Mouse (Mus musculus): ENCODE data around the gene Ccdc30.

DNA sequence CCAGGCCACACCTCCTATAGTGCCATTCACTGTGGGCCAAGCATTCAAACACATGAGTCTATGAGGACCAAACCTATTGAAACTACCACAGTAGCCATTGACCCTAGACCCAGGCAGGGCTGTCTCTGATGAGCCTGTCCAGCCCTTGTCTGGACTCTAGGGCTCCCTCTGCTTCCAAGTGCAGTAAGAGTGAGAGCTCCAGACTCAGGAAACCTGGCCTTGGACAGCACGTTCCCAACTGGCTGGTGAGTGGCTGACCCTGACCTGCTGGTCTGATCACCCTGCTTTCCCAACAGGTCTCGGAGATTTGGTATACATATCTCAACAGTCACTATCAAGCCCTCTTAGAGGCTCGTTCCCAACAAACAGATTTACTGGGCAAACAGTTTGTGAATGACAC lies 32.5 kb upstream of the Ccdc30 start:
- TF ChIP-seq TAL1 (conservative IDR thresholded peaks at IDR 0.05; ENCODE audit: low read depth, low read length) (no peak), CTCF (IDR thresholded peaks at IDR 0.05; ENCODE audit: low read depth, low read length) (no peak), GATA2 (IDR thresholded peaks at IDR 0.05; ENCODE audit: borderline replicate concordance, low read depth, low read length) (no peak), GATA1 (IDR thresholded peaks at IDR 0.05; ENCODE audit: borderline replicate concordance, low read length) (no peak), POLR2AphosphoS5 (IDR thresholded peaks at IDR 0.05; ENCODE audit: insufficient replicate concordance, low read depth, low read length) (no peak)
